ENCODE assay signal across 9 mouse cellular contexts in genomic region chr6:140576961-140577821, GRCm38 (mm10). TPM values are rescaled to one million over a fixed set of nuclear protein-coding genes. Genes with fewer than 3 reads are reported as not detected.
DNase-seq lines count a peak whose midpoint lies in the region; ATAC-seq lines count a peak whose summit lies in the region.
"Had no signal": no experiment of that assay in that cellular context is flagged by ENCODE, and none has a peak within 500 bp of the region (broad histone marks: within the 10 kb centered on the region; RNA-seq: fewer than 3 reads in every experiment).

No protein-coding gene starts in this region.

- peak; percentile 23 for DNase-seq in embryonic facial prominence, embryonic 14.5 days (ENCODE audit: low spot score)
- no peak for DNase-seq in embryonic facial prominence, embryonic 10.5 days (ENCODE audit: low spot score)
- no peak for DNase-seq in kidney, adult 8-10 months
- peak; percentile 14 for DNase-seq in MN1 (ENCODE audit: low spot score)
- DNase-seq in thymus, postnatal 36 days: no peak
- DNase-seq in right cerebral cortex, postnatal 14 days: no peak
- DNase-seq: layer of hippocampus, adult 9-11 months had no signal

- H3K4me2 ChIP-seq in embryonic facial prominence, embryonic 14.5 days (ENCODE audit: low read depth, low read length): no peak overlapping the region
- no peak overlapping the region for H3K4me2 ChIP-seq in kidney, embryonic 16.5 days (replicated peaks; ENCODE audit: low read depth, low read length)
- H3K4me2 ChIP-seq in lung, embryonic 16.5 days (ENCODE audit: low read depth, low read length): no peak overlapping the region

- H3K9ac ChIP-seq in embryonic facial prominence, embryonic 14.5 days (ENCODE audit: low read depth, low read length): no peak overlapping the region
- no peak overlapping the region for H3K9ac ChIP-seq in kidney, embryonic 16.5 days (replicated peaks; ENCODE audit: low read length)
- no peak overlapping the region for H3K9ac ChIP-seq in lung, embryonic 16.5 days (ENCODE audit: low read length)

- no peaks in the 10 kb centered on the region for H3K4me1 ChIP-seq in embryonic facial prominence, embryonic 14.5 days (ENCODE audit: control insufficient read depth, insufficient read depth, low read length)
- no peaks in the 10 kb centered on the region for H3K4me1 ChIP-seq in embryonic facial prominence, embryonic 10.5 days
- no peaks in the 10 kb centered on the region for H3K4me1 ChIP-seq in kidney, embryonic 16.5 days (ENCODE audit: insufficient read depth, low read length)
- peaks cover 2% of the 10 kb centered on the region for H3K4me1 ChIP-seq in lung, embryonic 16.5 days (replicated peaks; ENCODE audit: control insufficient read depth, insufficient read depth, low read length)

- no peaks in the 10 kb centered on the region for H3K9me3 ChIP-seq in embryonic facial prominence, embryonic 14.5 days (ENCODE audit: control insufficient read depth, low read length)
- no peaks in the 10 kb centered on the region for H3K9me3 ChIP-seq in embryonic facial prominence, embryonic 10.5 days
- no peaks in the 10 kb centered on the region for H3K9me3 ChIP-seq in kidney, embryonic 16.5 days (ENCODE audit: low read length)
- H3K9me3 ChIP-seq in lung, embryonic 16.5 days (ENCODE audit: control insufficient read depth, low read length): no peaks in the 10 kb centered on the region

- H3K27me3 ChIP-seq in embryonic facial prominence, embryonic 14.5 days (replicated peaks; ENCODE audit: control insufficient read depth, insufficient read depth, low read length): no peaks in the 10 kb centered on the region
- no peaks in the 10 kb centered on the region for H3K27me3 ChIP-seq in embryonic facial prominence, embryonic 10.5 days (replicated peaks; ENCODE audit: low read depth, poor library complexity, severe bottlenecking)
- H3K27me3 ChIP-seq in kidney, embryonic 16.5 days (ENCODE audit: insufficient read depth, low read length): no peaks in the 10 kb centered on the region
- H3K27me3 ChIP-seq in lung, embryonic 16.5 days (ENCODE audit: control insufficient read depth, insufficient read depth, low read depth, low read length): no peaks in the 10 kb centered on the region

- WGBS in embryonic facial prominence, embryonic 14.5 days: 78% methylated on average over 18 of the region's 18 CpGs
- 90% methylated on average over 18 of the region's 18 CpGs for WGBS in embryonic facial prominence, embryonic 10.5 days
- WGBS in kidney, embryonic 16.5 days: 65% methylated on average over 18 of the region's 18 CpGs
- WGBS in lung, embryonic 16.5 days: 37% methylated on average over 18 of the region's 18 CpGs

- H3K4me3 ChIP-seq in embryonic facial prominence, embryonic 14.5 days (ENCODE audit: low read depth, low read length): no peak overlapping the region
- H3K4me3 ChIP-seq in embryonic facial prominence, embryonic 10.5 days: no peak overlapping the region
- H3K4me3 ChIP-seq in kidney, embryonic 16.5 days (ENCODE audit: low read length): no peak overlapping the region
- no peak overlapping the region for H3K4me3 ChIP-seq in lung, embryonic 16.5 days (ENCODE audit: low read length)

- peaks cover 73% of the 10 kb centered on the region for H3K36me3 ChIP-seq in embryonic facial prominence, embryonic 14.5 days (ENCODE audit: control insufficient read depth, insufficient read depth, low read length)
- peaks cover 77% of the 10 kb centered on the region for H3K36me3 ChIP-seq in embryonic facial prominence, embryonic 10.5 days (replicated peaks)
- H3K36me3 ChIP-seq in kidney, embryonic 16.5 days (ENCODE audit: insufficient read depth, low read length): peaks cover 55% of the 10 kb centered on the region
- peaks cover 28% of the 10 kb centered on the region for H3K36me3 ChIP-seq in lung, embryonic 16.5 days (ENCODE audit: control insufficient read depth, insufficient read depth, low read length)

- no peak overlapping the region for H3K27ac ChIP-seq in embryonic facial prominence, embryonic 14.5 days (replicated peaks; ENCODE audit: low read depth, low read length)
- H3K27ac ChIP-seq in embryonic facial prominence, embryonic 10.5 days (replicated peaks): no peak overlapping the region
- 0 out of 2 replicates have a peak overlapping the region, but pooled peaks have one; percentile 40 for H3K27ac ChIP-seq in kidney, embryonic 16.5 days (ENCODE audit: low read length)
- no peak overlapping the region; the same call in 1 of the 2 replicates for H3K27ac ChIP-seq in lung, embryonic 16.5 days (ENCODE audit: low read length)

- ATAC-seq in embryonic facial prominence, embryonic 14.5 days (ENCODE audit: low read depth): no peak
- peak; percentile 85 for ATAC-seq in kidney, embryonic 16.5 days (ENCODE audit: low FRiP score, low TSS enrichment)
- peak; percentile 89 for ATAC-seq in lung, embryonic 16.5 days (ENCODE audit: low read depth)

RNA-seq across cellular contexts. Expression of gene Aebp2, which starts 45.3 kb away (rescaled TPM):
- 18.1 and 18.7 TPM in 2 replicates for polyA plus RNA-seq in embryonic facial prominence, embryonic 14.5 days (2014; fragmentation: Nextera tagmentation; extraction: Ambion mirVana)
- 8.1 and 9.4 TPM in 2 replicates for polyA plus RNA-seq in embryonic facial prominence, embryonic 10.5 days (2016; fragmentation: Nextera tagmentation; extraction: Ambion mirVana)
- polyA plus RNA-seq in kidney, embryonic 16.5 days (2015; fragmentation: Nextera tagmentation; extraction: Ambion mirVana): 9.4 and 10.8 TPM in 2 replicates
- 9.9 and 10.8 TPM in 2 replicates for polyA plus RNA-seq in lung, embryonic 16.5 days (2015; fragmentation: Nextera tagmentation; extraction: Ambion mirVana)

Comparison
In these comparisons a context has a peak if more than half of its experiments do, and no peak if none do; other contexts are left out.
1. DNase-seq: peak in embryonic facial prominence, embryonic 14.5 days (single experiment) and MN1 (single experiment); none in embryonic facial prominence, embryonic 10.5 days (single experiment), kidney, adult 8-10 months (0 of 2), thymus, postnatal 36 days (0 of 2) and right cerebral cortex, postnatal 14 days (single experiment).